Mouse (Mus musculus) gonadal fat pad, adult 2 months (tissue): ENCODE data around the gene Isca1. TPM values are rescaled to one million over a fixed set of nuclear protein-coding genes. Genes with fewer than 3 reads are reported as not detected.
"Not testable (repeated sequence)": the region's sequence is repeated elsewhere in the genome, so short reads cannot be mapped to it uniquely, and the experiment has no call there.

Experiments used
- DNase-seq: peaks from one replicate; pipeline ENCODE4 v3.0.0-alpha.2; 2012; ENCODE audit warnings: low read depth
- polyA plus RNA-seq: library from polyadenylated mRNA; depleted of rRNA; stranded (reverse); fragments of >200 nt; gene quantifications from 2 replicates; pipeline ENCODE4 v1.2.3, GENCODE M21; 2012; rRNA removed

Isca1 gene
- polyA plus RNA-seq: 122 and 148 TPM in 2 replicates

GRCm38 (mm10) chr13:59769296-59770163 lies at the start of gene Isca1:
Gene Isca1, minus strand, starts transcription at chr13:59769810.
- peak; percentile 75 for DNase-seq

- DNase-seq: no peak
Measured at GRCm38 (mm10) chr13:59817352-59817751, 47.7 kb upstream of the Isca1 start.

- no peak for DNase-seq
Measured at GRCm38 (mm10) chr13:59814109-59814591, 44.5 kb upstream of the Isca1 start.

- DNase-seq: no peak
Measured at GRCm38 (mm10) chr13:59811581-59811980, 42.0 kb upstream of the Isca1 start.

GRCm38 (mm10) chr13:59801000-59801399 lies 31.4 kb upstream of the Isca1 start:
- no peak for DNase-seq

GRCm38 (mm10) chr13:59800077-59800476 lies 30.5 kb upstream of the Isca1 start:
- DNase-seq: no peak

- DNase-seq: no peak
Measured at GRCm38 (mm10) chr13:59798306-59798705, 28.7 kb upstream of the Isca1 start.

GRCm38 (mm10) chr13:59796466-59796848 lies 26.8 kb upstream of the Isca1 start:
- no peak for DNase-seq

GRCm38 (mm10) chr13:59795807-59796465 lies 26.3 kb upstream of the Isca1 start:
- no peak for DNase-seq

- DNase-seq: no peak
Measured at GRCm38 (mm10) chr13:59794786-59795185, 25.2 kb upstream of the Isca1 start.

- DNase-seq: no peak
Measured at GRCm38 (mm10) chr13:59782145-59782544, 12.5 kb upstream of the Isca1 start, which contains the start of gene Gm49354. Gene Gm49354, minus strand, starts transcription at chr13:59782245.

- not testable (repeated sequence) for DNase-seq
Measured at GRCm38 (mm10) chr13:59779744-59780264, 10.2 kb upstream of the Isca1 start.

- DNase-seq: no peak
Measured at GRCm38 (mm10) chr13:59779213-59779612, 9.6 kb upstream of the Isca1 start.

GRCm38 (mm10) chr13:59775168-59775567 lies 5.6 kb upstream of the Isca1 start:
- DNase-seq: no peak

GRCm38 (mm10) chr13:59771257-59771656 lies 1.6 kb upstream of the Isca1 start:
- no peak for DNase-seq

- no peak for DNase-seq
Measured at GRCm38 (mm10) chr13:59770847-59771246, 1.2 kb upstream of the Isca1 start.

- DNase-seq: no peak
Measured at GRCm38 (mm10) chr13:59770164-59770562, 553 bp upstream of the Isca1 start.

GRCm38 (mm10) chr13:59768531-59768930 lies 1.1 kb downstream of the Isca1 start:
- DNase-seq: no peak

- no peak for DNase-seq
Measured at GRCm38 (mm10) chr13:59766786-59767515, 2.7 kb downstream of the Isca1 start.

GRCm38 (mm10) chr13:59762791-59763190 lies 6.8 kb downstream of the Isca1 start:
- DNase-seq: no peak

- DNase-seq: no peak
Measured at GRCm38 (mm10) chr13:59756906-59757305, 12.7 kb downstream of the Isca1 start.

- DNase-seq: no peak
Measured at GRCm38 (mm10) chr13:59750310-59750709, 19.3 kb downstream of the Isca1 start.
